Mouse (Mus musculus): ENCODE results near the gene Unkl. TPM values are rescaled to one million over a fixed set of nuclear protein-coding genes. Genes with fewer than 3 reads are reported as not detected.
A peak's percentile ranks its signal among the peaks of the same experiment; 100 is the strongest.

Gene Unkl
- polyA plus RNA-seq, 1 experiment from 2014 or later = 1.9 TPM

GRCm38 (mm10) chr17:25250181-25250835, 62.1 kb downstream of the Unkl start:
- Histone ChIP-seq H3K4me3 (ENCODE audit: low read depth, low read length) (no peak overlapping the region), H3K9ac (ENCODE audit: low read depth, low read length) (no peak overlapping the region), H3K9me3 (ENCODE audit: control insufficient read depth) (no peaks in the 10 kb centered on the region), H3K27me3 (replicated peaks; ENCODE audit: control insufficient read depth, insufficient read depth, low read length) (0 out of 2 replicates have a peak, but pooled peaks cover 5% of the 10 kb centered on the region), H3K4me2 (replicated peaks; ENCODE audit: low read depth) (no peak overlapping the region), H3K4me1 (replicated peaks; ENCODE audit: control insufficient read depth, insufficient read depth, low read length) (no peaks in the 10 kb centered on the region), H3K27ac (ENCODE audit: low read depth, low read length) (no peak overlapping the region), H3K36me3 (ENCODE audit: control insufficient read depth, insufficient read depth) (no peaks in the 10 kb centered on the region; the same call in 1 of the 2 replicates)
- WGBS = 73% methylated on average over 8 of the region's 8 CpGs
- no peak for TF ChIP-seq CTCF (IDR thresholded peaks at IDR 0.05; ENCODE audit: low read depth)
- no peak for ATAC-seq

- H3K9me3 ChIP-seq (ENCODE audit: control insufficient read depth) = no peaks in the 10 kb centered on the region
- 0 out of 2 replicates have a peak, but pooled peaks cover 3% of the 10 kb centered on the region for H3K4me1 ChIP-seq (replicated peaks; ENCODE audit: control insufficient read depth, insufficient read depth, low read length)
- H3K36me3 ChIP-seq (ENCODE audit: control insufficient read depth, insufficient read depth) = no peaks in the 10 kb centered on the region
- TF ChIP-seq CTCF (IDR thresholded peaks at IDR 0.05; ENCODE audit: low read depth) = no peak
- H3K4me3 ChIP-seq (ENCODE audit: low read depth, low read length) = no peak overlapping the region
- peaks cover 11% of the 10 kb centered on the region for H3K27me3 ChIP-seq (replicated peaks; ENCODE audit: control insufficient read depth, insufficient read depth, low read length)
- 44% methylated on average over 3 of the region's 3 CpGs for WGBS
- H3K27ac ChIP-seq (ENCODE audit: low read depth, low read length) = no peak overlapping the region
- no peak overlapping the region for H3K9ac ChIP-seq (ENCODE audit: low read depth, low read length)
- ATAC-seq = no peak
- no peak overlapping the region for H3K4me2 ChIP-seq (replicated peaks; ENCODE audit: low read depth)
Observed at GRCm38 (mm10) chr17:25252643-25253042, 64.4 kb downstream of the Unkl start.

- TF ChIP-seq CTCF (IDR thresholded peaks at IDR 0.05; ENCODE audit: low read depth) = no peak
- no peak overlapping the region for H3K4me3 ChIP-seq (ENCODE audit: low read depth, low read length)
- WGBS = 28% methylated on average over 10 of the region's 10 CpGs
- 0 out of 2 replicates have a peak, but pooled peaks cover 3% of the 10 kb centered on the region for H3K4me1 ChIP-seq (replicated peaks; ENCODE audit: control insufficient read depth, insufficient read depth, low read length)
- no peak overlapping the region for H3K9ac ChIP-seq (ENCODE audit: low read depth, low read length)
- no peak overlapping the region for H3K4me2 ChIP-seq (replicated peaks; ENCODE audit: low read depth)
- no peaks in the 10 kb centered on the region for H3K36me3 ChIP-seq (ENCODE audit: control insufficient read depth, insufficient read depth)
- 0 out of 2 replicates have a peak, but pooled peaks have one; percentile 11 for ATAC-seq
- H3K9me3 ChIP-seq (ENCODE audit: control insufficient read depth) = no peaks in the 10 kb centered on the region
- H3K27ac ChIP-seq (ENCODE audit: low read depth, low read length) = no peak overlapping the region
- H3K27me3 ChIP-seq (replicated peaks; ENCODE audit: control insufficient read depth, insufficient read depth, low read length) = peaks cover 11% of the 10 kb centered on the region
Observed at GRCm38 (mm10) chr17:25253760-25254159, 65.6 kb downstream of the Unkl start.

GRCm38 (mm10) chr17:25255110-25255509, 66.9 kb downstream of the Unkl start:
- Histone ChIP-seq H3K4me3 (ENCODE audit: low read depth, low read length) (no peak overlapping the region), H3K9me3 (ENCODE audit: control insufficient read depth) (no peaks in the 10 kb centered on the region), H3K27ac (ENCODE audit: low read depth, low read length) (no peak overlapping the region), H3K4me2 (replicated peaks; ENCODE audit: low read depth) (0 out of 2 replicates have a peak overlapping the region, but pooled peaks have one; percentile 67), H3K9ac (ENCODE audit: low read depth, low read length) (no peak overlapping the region), H3K4me1 (replicated peaks; ENCODE audit: control insufficient read depth, insufficient read depth, low read length) (0 out of 2 replicates have a peak, but pooled peaks cover 3% of the 10 kb centered on the region), H3K36me3 (ENCODE audit: control insufficient read depth, insufficient read depth) (peaks cover 4% of the 10 kb centered on the region; the same call in 1 of the 2 replicates), H3K27me3 (replicated peaks; ENCODE audit: control insufficient read depth, insufficient read depth, low read length) (peaks cover 11% of the 10 kb centered on the region)
- no peak for TF ChIP-seq CTCF (IDR thresholded peaks at IDR 0.05; ENCODE audit: low read depth)
- 60% methylated on average over 2 of the region's 2 CpGs for WGBS
- ATAC-seq = no peak

GRCm38 (mm10) chr17:25256140-25256754, 68.0 kb downstream of the Unkl start, which contains the start of gene Baiap3:
Baiap3 (minus strand) TSS chr17:25256364.
- Histone ChIP-seq H3K9me3 (ENCODE audit: control insufficient read depth) (no peaks in the 10 kb centered on the region), H3K4me2 (replicated peaks; ENCODE audit: low read depth) (peak within 1 kb of the TSS; percentile 67), H3K36me3 (ENCODE audit: control insufficient read depth, insufficient read depth) (peaks cover 4% of the 10 kb centered on the region; the same call in 1 of the 2 replicates), H3K27me3 (replicated peaks; ENCODE audit: control insufficient read depth, insufficient read depth, low read length) (peaks cover 11% of the 10 kb centered on the region), H3K27ac (ENCODE audit: low read depth, low read length) (no peak within 1 kb of the TSS), H3K4me1 (replicated peaks; ENCODE audit: control insufficient read depth, insufficient read depth, low read length) (0 out of 2 replicates have a peak, but pooled peaks cover 3% of the 10 kb centered on the region), H3K4me3 (ENCODE audit: low read depth, low read length) (peak within 1 kb of the TSS; percentile 34), H3K9ac (ENCODE audit: low read depth, low read length) (no peak within 1 kb of the TSS)
- ATAC-seq = no peak
- 3% methylated on average over 28 of the region's 35 CpGs for WGBS
- no peak for TF ChIP-seq CTCF (IDR thresholded peaks at IDR 0.05; ENCODE audit: low read depth)

- no peak for TF ChIP-seq CTCF (IDR thresholded peaks at IDR 0.05; ENCODE audit: low read depth)
Observed at GRCm38 (mm10) chr17:25257804-25258261, 69.6 kb downstream of the Unkl start.

More at GRCm38 (mm10) chr17:25257804-25258261, 69.6 kb downstream of the Unkl start:
- peaks cover 10% of the 10 kb centered on the region for H3K36me3 ChIP-seq (ENCODE audit: control insufficient read depth, insufficient read depth)
- H3K9me3 ChIP-seq (ENCODE audit: control insufficient read depth) = no peaks in the 10 kb centered on the region
- peaks cover 11% of the 10 kb centered on the region for H3K27me3 ChIP-seq (replicated peaks; ENCODE audit: control insufficient read depth, insufficient read depth, low read length)
- H3K4me2 ChIP-seq (replicated peaks; ENCODE audit: low read depth) = no peak overlapping the region
- no peak overlapping the region for H3K4me3 ChIP-seq (ENCODE audit: low read depth, low read length)
- 0 out of 2 replicates have a peak, but pooled peaks cover 3% of the 10 kb centered on the region for H3K4me1 ChIP-seq (replicated peaks; ENCODE audit: control insufficient read depth, insufficient read depth, low read length)
- ATAC-seq = no peak
- WGBS = 46% methylated on average over 6 of the region's 6 CpGs
- H3K27ac ChIP-seq (ENCODE audit: low read depth, low read length) = no peak overlapping the region
- H3K9ac ChIP-seq (ENCODE audit: low read depth, low read length) = no peak overlapping the region
